Mouse (Mus musculus) limb, embryonic 14.5 days (tissue): Measurements from ENCODE around the gene Ppp1r15a. TPM values are rescaled to one million over a fixed set of nuclear protein-coding genes. Genes with fewer than 3 reads are reported as not detected.
A peak's percentile ranks its signal among the peaks of the same experiment; 100 is the strongest.

Experiments
- ATAC-seq: fragments of 200-750 bp; cut with Nextera tagmentation; 2 replicates; pipeline ENCODE4 v1.8.0; 2017; ENCODE audit warnings: low read depth, moderate number of reproducible peaks, moderate TSS enrichment; ENCODE audit not compliant: low FRiP score
- DNase-seq: peaks from one replicate; pipeline ENCODE4 v3.0.0-alpha.2; 2015; ENCODE audit warnings: low spot score
- H3K27ac ChIP-seq: fragments of 300-500 bp; sonication (generic); replicated peaks from 2 replicates; pipeline ENCODE4 v1.5.1; 2014; ENCODE audit warnings: low read depth, mild to moderate bottlenecking, low read length, moderate library complexity, mixed read lengths
- H3K27me3 ChIP-seq: fragments of 300-500 bp; sonication (generic); 2 replicates; pipeline ENCODE4 v1.6.1; 2014; ENCODE audit warnings: low read length, mixed read lengths; ENCODE audit not compliant: control insufficient read depth, insufficient read depth
- H3K36me3 ChIP-seq: fragments of 300-500 bp; sonication (generic); 2 replicates; pipeline ENCODE4 v1.6.1; 2014; ENCODE audit warnings: mild to moderate bottlenecking, low read length, moderate library complexity, mixed read lengths; ENCODE audit not compliant: control insufficient read depth, insufficient read depth
- H3K4me1 ChIP-seq: fragments of 300-500 bp; sonication (generic); 2 replicates; pipeline ENCODE4 v1.6.1; 2014; ENCODE audit warnings: antibody characterized with exemption, low read length, mixed read lengths; ENCODE audit not compliant: control insufficient read depth, insufficient read depth
- H3K4me2 ChIP-seq: fragments of 300-500 bp; sonication (generic); replicated peaks from 2 replicates; pipeline ENCODE4 v1.6.1; 2014; ENCODE audit warnings: low read depth, mild to moderate bottlenecking, low read length, moderate library complexity; ENCODE audit not compliant: severe bottlenecking
- H3K4me3 ChIP-seq: fragments of 300-500 bp; sonication (generic); replicated peaks from 2 replicates; pipeline ENCODE4 v1.5.1; 2014; ENCODE audit warnings: low read length
- H3K9ac ChIP-seq: fragments of 300-500 bp; sonication (generic); 2 replicates; pipeline ENCODE4 v1.6.1; 2014; ENCODE audit warnings: mild to moderate bottlenecking, low read depth, low read length, moderate library complexity; ENCODE audit not compliant: severe bottlenecking
- H3K9me3 ChIP-seq: fragments of 300-500 bp; sonication (generic); 2 replicates; pipeline ENCODE4 v1.6.1; 2016; ENCODE audit warnings: low read length; ENCODE audit not compliant: control insufficient read depth
- POLR2A ChIP-seq: fragments of 200-500 bp; IDR thresholded peaks from 2 replicates; pipeline ENCODE4 v1.8.0; 2012; ENCODE audit warnings: inconsistent platforms, mild to moderate bottlenecking, moderate library complexity, borderline replicate concordance; ENCODE audit not compliant: insufficient read depth, insufficient read length; ENCODE audit errors: extremely low read depth
- WGBS: fragments of 180-500 bp; shearing (Covaris S2); extraction: QIAGEN DNeasy Blood & Tissue Kit; methylation state at CpG from one replicate; pipeline ENCODE4 v1.1.7; 2014; 5-methylcytosine and 5-hydroxymethylcytosine counted together
- polyA plus RNA-seq, 2 experiments: library from polyadenylated mRNA; depleted of rRNA in 1 of 2; stranded (reverse) in 1 of 2; unstranded in 1 of 2; fragments of >200 nt; fragmentation: Nextera tagmentation in 1 of 2; extraction: Ambion mirVana in 1 of 2; gene quantifications; 2 replicates each; pipeline versions ENCODE4 v1.2.1 to v1.2.3; 2012 to 2014

Ppp1r15a gene
- polyA plus RNA-seq, 2 experiments, result 22.1 to 27.5 TPM

GRCm38 (mm10) chr7:45561624-45562520 is 35.8 kb upstream of the Ppp1r15a start:
- Histone ChIP-seq H3K27ac (no peak overlapping the region), H3K27me3 (no peaks in the 10 kb centered on the region), H3K9me3 (no peaks in the 10 kb centered on the region), H3K36me3 (no peaks in the 10 kb centered on the region), H3K9ac (no peak overlapping the region), H3K4me1 (no peaks in the 10 kb centered on the region), H3K4me3 (no peak overlapping the region), H3K4me2 (no peak overlapping the region)
- DNase-seq (peak; percentile 48), ATAC-seq (peak; percentile 56)
- WGBS, result 43% methylated on average over 12 of the region's 12 CpGs
- no peak for TF ChIP-seq POLR2A

GRCm38 (mm10) chr7:45560843-45561623 is 35.0 kb upstream of the Ppp1r15a start:
- DNase-seq (peak; percentile 60), ATAC-seq (peak; percentile 60; the same call in 1 of the 2 replicates)
- H3K27me3 ChIP-seq, result no peaks in the 10 kb centered on the region
- H3K9me3 ChIP-seq, result no peaks in the 10 kb centered on the region
- H3K4me2 ChIP-seq, result no peak overlapping the region
- no peaks in the 10 kb centered on the region for H3K36me3 ChIP-seq
- H3K4me3 ChIP-seq, result no peak overlapping the region
- WGBS, result 22% methylated on average over 17 of the region's 17 CpGs
- H3K9ac ChIP-seq, result no peak overlapping the region
- H3K4me1 ChIP-seq, result no peaks in the 10 kb centered on the region
- TF ChIP-seq POLR2A, result no peak
- no peak overlapping the region for H3K27ac ChIP-seq

- no peak overlapping the region for H3K4me2 ChIP-seq
- H3K36me3 ChIP-seq, result no peaks in the 10 kb centered on the region
- ATAC-seq (no peak), DNase-seq (no peak)
- no peak overlapping the region for H3K27ac ChIP-seq
- H3K9ac ChIP-seq, result no peak overlapping the region
- H3K27me3 ChIP-seq, result no peaks in the 10 kb centered on the region
- H3K9me3 ChIP-seq, result no peaks in the 10 kb centered on the region
- no peak for TF ChIP-seq POLR2A
- H3K4me1 ChIP-seq, result no peaks in the 10 kb centered on the region
- WGBS, result 82% methylated on average over 7 of the region's 7 CpGs
- no peak overlapping the region for H3K4me3 ChIP-seq
These were observed 34.2 kb upstream of the Ppp1r15a start for GRCm38 (mm10) chr7:45560241-45560640.

- H3K4me3 ChIP-seq, result no peak overlapping the region
- DNase-seq (no peak), ATAC-seq (no peak)
- no peaks in the 10 kb centered on the region for H3K27me3 ChIP-seq
- no peak for TF ChIP-seq POLR2A
- H3K27ac ChIP-seq, result no peak overlapping the region
- H3K4me1 ChIP-seq, result no peaks in the 10 kb centered on the region
- no peaks in the 10 kb centered on the region for H3K36me3 ChIP-seq
- no peaks in the 10 kb centered on the region for H3K9me3 ChIP-seq
- H3K9ac ChIP-seq, result no peak overlapping the region
- no peak overlapping the region for H3K4me2 ChIP-seq
- WGBS, result 43% methylated on average over 6 of the region's 6 CpGs
These were observed 32.8 kb upstream of the Ppp1r15a start for GRCm38 (mm10) chr7:45558907-45559306.

- Histone ChIP-seq H3K27me3 (no peaks in the 10 kb centered on the region), H3K4me1 (no peaks in the 10 kb centered on the region), H3K9me3 (no peaks in the 10 kb centered on the region), H3K4me3 (no peak overlapping the region), H3K27ac (no peak overlapping the region), H3K4me2 (no peak overlapping the region), H3K9ac (no peak overlapping the region), H3K36me3 (no peaks in the 10 kb centered on the region)
- DNase-seq, result peak; percentile 69
- no peak for ATAC-seq
- WGBS, result 25% methylated on average over 8 of the region's 8 CpGs
- no peak for TF ChIP-seq POLR2A
These were observed 29.7 kb upstream of the Ppp1r15a start for GRCm38 (mm10) chr7:45555787-45556186.
